Mouse (Mus musculus): Measurements from ENCODE around the gene Phf20. TPM values are rescaled to one million over a fixed set of nuclear protein-coding genes. Genes with fewer than 3 reads are reported as not detected.
A peak's percentile ranks its signal among the peaks of the same experiment; 100 is the strongest.

Phf20 gene
- total RNA-seq, 1 experiment, result 44.1 TPM

- TF ChIP-seq ZNF384 (IDR thresholded peaks at IDR 0.05; ENCODE audit: low read depth, low read length) (no peak), ZC3H11A (IDR thresholded peaks at IDR 0.05; ENCODE audit: borderline replicate concordance, low read depth, low read length) (no peak), CHD2 (IDR thresholded peaks at IDR 0.05; ENCODE audit: low read depth, low read length) (no peak), MAFK (IDR thresholded peaks at IDR 0.05; ENCODE audit: insufficient read depth, low read depth, low read length) (no peak), HCFC1 (IDR thresholded peaks at IDR 0.05; ENCODE audit: borderline replicate concordance, insufficient read depth, low read length) (no peak)
- Histone ChIP-seq H3K36me3 (ENCODE audit: control insufficient read depth, insufficient read depth, low read length, poor library complexity, severe bottlenecking) (peaks cover 9% of the 10 kb centered on the region), H3K9ac (ENCODE audit: insufficient read depth, low read depth, low read length, poor library complexity, severe bottlenecking) (no peak overlapping the region), H3K4me1 (ENCODE audit: control insufficient read depth in 2 of 2, insufficient read depth in 2 of 2, low read length in 2 of 2, poor library complexity in 1 of 2) (peaks cover 3 to 6% of the 10 kb centered on the region in 2 experiments; a peak in 2 of 4 replicates), H3K9me3 (ENCODE audit: control insufficient read depth, insufficient read depth, low read depth, low read length) (no peaks in the 10 kb centered on the region), H3K27ac (ENCODE audit: insufficient read depth, low read depth, low read length, poor library complexity, severe bottlenecking) (no peak overlapping the region), H3K4me3 (ENCODE audit: insufficient read depth in 1 of 2, low read depth in 1 of 2, low read length in 2 of 2, poor library complexity in 1 of 2, severe bottlenecking in 1 of 2) (no peak overlapping the region)
- DNase-seq (ENCODE audit: low read depth, low spot score), result no peak
- in situ Hi-C loops (cut with MboI; ENCODE audit: low sequenced_read_pairs in 2 of 2, unreplicated experiment in 2 of 2), result no loop called here
Measured at GRCm38 (mm10) chr2:156247599-156247998, 51.3 kb downstream of the Phf20 start.

GRCm38 (mm10) chr2:156250761-156251160, 54.5 kb downstream of the Phf20 start:
- no peak for DNase-seq (ENCODE audit: low read depth, low spot score)
- Histone ChIP-seq H3K4me1 (ENCODE audit: control insufficient read depth in 2 of 2, insufficient read depth in 2 of 2, low read length in 2 of 2, poor library complexity in 1 of 2) (peaks cover 0 to 2% of the 10 kb centered on the region in 2 experiments; a peak in 1 of 4 replicates), H3K27ac (ENCODE audit: insufficient read depth, low read depth, low read length, poor library complexity, severe bottlenecking) (no peak overlapping the region), H3K36me3 (ENCODE audit: control insufficient read depth, insufficient read depth, low read length, poor library complexity, severe bottlenecking) (peaks cover 13% of the 10 kb centered on the region), H3K4me3 (ENCODE audit: insufficient read depth in 1 of 2, low read depth in 1 of 2, low read length in 2 of 2, poor library complexity in 1 of 2, severe bottlenecking in 1 of 2) (no peak overlapping the region), H3K9ac (ENCODE audit: insufficient read depth, low read depth, low read length, poor library complexity, severe bottlenecking) (no peak overlapping the region), H3K9me3 (ENCODE audit: control insufficient read depth, insufficient read depth, low read depth, low read length) (no peaks in the 10 kb centered on the region)
- no peak for TF ChIP-seq HCFC1 (IDR thresholded peaks at IDR 0.05; ENCODE audit: borderline replicate concordance, insufficient read depth, low read length)
- TF ChIP-seq ZC3H11A (IDR thresholded peaks at IDR 0.05; ENCODE audit: borderline replicate concordance, low read depth, low read length), result no peak
- in situ Hi-C loops (cut with MboI; ENCODE audit: low sequenced_read_pairs in 2 of 2, unreplicated experiment in 2 of 2), result no loop called here

- in situ Hi-C loops (cut with MboI; ENCODE audit: low sequenced_read_pairs in 2 of 2, unreplicated experiment in 2 of 2), result no loop called here
- Histone ChIP-seq H3K27ac (ENCODE audit: insufficient read depth, low read depth, low read length, poor library complexity, severe bottlenecking) (no peak overlapping the region), H3K36me3 (ENCODE audit: control insufficient read depth, insufficient read depth, low read length, poor library complexity, severe bottlenecking) (peaks cover 13% of the 10 kb centered on the region), H3K9ac (ENCODE audit: insufficient read depth, low read depth, low read length, poor library complexity, severe bottlenecking) (no peak overlapping the region), H3K4me3 (ENCODE audit: insufficient read depth in 1 of 2, low read depth in 1 of 2, low read length in 2 of 2, poor library complexity in 1 of 2, severe bottlenecking in 1 of 2) (no peak overlapping the region), H3K4me1 (ENCODE audit: control insufficient read depth in 2 of 2, insufficient read depth in 2 of 2, low read length in 2 of 2, poor library complexity in 1 of 2) (peaks cover 0 to under 1% of the 10 kb centered on the region in 2 experiments; a peak in 1 of 4 replicates), H3K9me3 (ENCODE audit: control insufficient read depth, insufficient read depth, low read depth, low read length) (no peaks in the 10 kb centered on the region)
- TF ChIP-seq ZC3H11A (IDR thresholded peaks at IDR 0.05; ENCODE audit: borderline replicate concordance, low read depth, low read length) (no peak), MAFK (IDR thresholded peaks at IDR 0.05; ENCODE audit: insufficient read depth, low read depth, low read length) (no peak), HCFC1 (IDR thresholded peaks at IDR 0.05; ENCODE audit: borderline replicate concordance, insufficient read depth, low read length) (no peak), ZNF384 (IDR thresholded peaks at IDR 0.05; ENCODE audit: low read depth, low read length) (no peak), CHD2 (IDR thresholded peaks at IDR 0.05; ENCODE audit: low read depth, low read length) (no peak)
- DNase-seq (ENCODE audit: low read depth, low spot score), result no peak
Measured at GRCm38 (mm10) chr2:156251291-156251690, 55.0 kb downstream of the Phf20 start.

GRCm38 (mm10) chr2:156257051-156257450, 60.8 kb downstream of the Phf20 start:
- Histone ChIP-seq H3K27ac (ENCODE audit: insufficient read depth, low read depth, low read length, poor library complexity, severe bottlenecking) (peak overlapping the region; percentile 41; the same call in 1 of the 2 replicates), H3K36me3 (ENCODE audit: control insufficient read depth, insufficient read depth, low read length, poor library complexity, severe bottlenecking) (peaks cover 12% of the 10 kb centered on the region)
- peak; percentile 15 for DNase-seq (ENCODE audit: low read depth, low spot score)

More at GRCm38 (mm10) chr2:156257051-156257450, 60.8 kb downstream of the Phf20 start:
- in situ Hi-C loops (cut with MboI; ENCODE audit: low sequenced_read_pairs in 2 of 2, unreplicated experiment in 2 of 2), result no loop called here
- H3K9me3 ChIP-seq (ENCODE audit: control insufficient read depth, insufficient read depth, low read depth, low read length), result no peaks in the 10 kb centered on the region
- TF ChIP-seq ZC3H11A (IDR thresholded peaks at IDR 0.05; ENCODE audit: borderline replicate concordance, low read depth, low read length) (no peak), MAFK (IDR thresholded peaks at IDR 0.05; ENCODE audit: insufficient read depth, low read depth, low read length) (no peak), HCFC1 (IDR thresholded peaks at IDR 0.05; ENCODE audit: borderline replicate concordance, insufficient read depth, low read length) (no peak), ZNF384 (IDR thresholded peaks at IDR 0.05; ENCODE audit: low read depth, low read length) (no peak), CHD2 (IDR thresholded peaks at IDR 0.05; ENCODE audit: low read depth, low read length) (no peak)
- no peak overlapping the region for H3K4me3 ChIP-seq (ENCODE audit: insufficient read depth in 1 of 2, low read depth in 1 of 2, low read length in 2 of 2, poor library complexity in 1 of 2, severe bottlenecking in 1 of 2)
- H3K9ac ChIP-seq (ENCODE audit: insufficient read depth, low read depth, low read length, poor library complexity, severe bottlenecking), result no peak overlapping the region
- peaks cover 3 to 6% of the 10 kb centered on the region in 2 experiments; a peak in 2 of 4 replicates for H3K4me1 ChIP-seq (ENCODE audit: control insufficient read depth in 2 of 2, insufficient read depth in 2 of 2, low read length in 2 of 2, poor library complexity in 1 of 2)

Measured in ES-E14 (cell line).